21 mouse cellular contexts compared by ENCODE assay signal in the genomic region with DNA sequence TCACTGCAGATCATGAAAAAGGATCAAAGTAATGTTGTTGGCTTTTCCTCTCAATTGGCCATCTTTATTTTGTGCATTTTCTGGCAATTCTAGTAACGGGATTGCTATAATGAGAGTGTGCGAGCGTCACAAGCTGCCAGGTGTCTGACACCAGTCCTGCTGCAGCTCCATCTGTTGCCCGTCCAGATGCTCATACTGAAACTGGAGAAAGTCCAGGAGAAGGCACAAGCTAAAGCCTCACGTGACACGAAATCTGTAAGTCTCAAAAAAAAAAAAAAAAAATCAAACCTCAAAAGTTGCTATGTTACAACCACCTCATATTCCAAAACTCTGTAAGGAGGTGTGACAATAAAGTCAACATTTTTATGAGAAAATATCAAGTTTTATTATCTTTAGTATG. TPM values are rescaled to one million over a fixed set of nuclear protein-coding genes. Genes with fewer than 3 reads are reported as not detected.
DNase-seq lines count a peak whose midpoint lies in the region; ATAC-seq and TF ChIP-seq lines count a peak whose summit lies in the region.
"Had no signal": no experiment of that assay in that cellular context is flagged by ENCODE, and none has a peak within 500 bp of the region (broad histone marks: within the 10 kb centered on the region; RNA-seq: fewer than 3 reads in every experiment).

No protein-coding gene starts in this region.

- no peaks in the 10 kb centered on the region for H3K27me3 ChIP-seq in heart, embryonic 12.5 days (replicated peaks)
- no peaks in the 10 kb centered on the region for H3K27me3 ChIP-seq in forebrain, postnatal 0 days (ENCODE audit: insufficient read depth, low read length)
- H3K27me3 ChIP-seq: liver, embryonic 12.5 days; midbrain, embryonic 15.5 days; stomach, embryonic 15.5 days had no signal

- WGBS in heart, embryonic 12.5 days, result 91% methylated on average over 6 of the region's 6 CpGs
- WGBS in forebrain, postnatal 0 days, result 53% methylated on average over 6 of the region's 6 CpGs

- H3K9ac ChIP-seq in heart, embryonic 12.5 days, result no peak overlapping the region
- H3K9ac ChIP-seq in forebrain, postnatal 0 days, result no peak overlapping the region
- H3K9ac ChIP-seq: liver, embryonic 12.5 days; lung, embryonic 14.5 days; midbrain, embryonic 15.5 days; stomach, embryonic 15.5 days had no signal

- H3K27ac ChIP-seq in heart, embryonic 12.5 days (ENCODE audit: poor library complexity, severe bottlenecking), result peak overlapping the region; percentile 55; the same call in 1 of the 2 replicates
- no peak overlapping the region for H3K27ac ChIP-seq in forebrain, postnatal 0 days (ENCODE audit: low read depth, low read length)
- H3K27ac ChIP-seq: left cerebral cortex, adult 2 months; liver, embryonic 12.5 days; midbrain, embryonic 15.5 days; stomach, embryonic 15.5 days had no signal

- no peak overlapping the region for H3K4me3 ChIP-seq in heart, embryonic 12.5 days
- H3K4me3 ChIP-seq in forebrain, postnatal 0 days (ENCODE audit: low read depth, low read length), result no peak overlapping the region
- H3K4me3 ChIP-seq: left cerebral cortex, adult 2 months; liver, embryonic 12.5 days; midbrain, embryonic 15.5 days; stomach, embryonic 15.5 days had no signal

- no peaks in the 10 kb centered on the region for H3K9me3 ChIP-seq in heart, embryonic 12.5 days (replicated peaks)
- H3K9me3 ChIP-seq in forebrain, postnatal 0 days (ENCODE audit: low read length), result no peaks in the 10 kb centered on the region
- H3K9me3 ChIP-seq: liver, embryonic 12.5 days; midbrain, embryonic 15.5 days; stomach, embryonic 15.5 days had no signal

- no peak overlapping the region for H3K4me2 ChIP-seq in heart, embryonic 12.5 days
- no peak overlapping the region for H3K4me2 ChIP-seq in forebrain, postnatal 0 days (ENCODE audit: low read depth)
- H3K4me2 ChIP-seq: liver, embryonic 12.5 days; lung, embryonic 14.5 days; midbrain, embryonic 15.5 days; stomach, embryonic 15.5 days had no signal

- peaks cover 40% of the 10 kb centered on the region for H3K36me3 ChIP-seq in heart, embryonic 12.5 days
- H3K36me3 ChIP-seq in forebrain, postnatal 0 days (ENCODE audit: insufficient read depth), result peaks cover 7% of the 10 kb centered on the region; the same call in 1 of the 2 replicates

- TF ChIP-seq CTCF in forebrain, postnatal 0 days (IDR thresholded peaks at IDR 0.05; ENCODE audit: low read depth), result no peak

- DNase-seq in heart, postnatal 25 days (ENCODE audit: low spot score), result no peak
- DNase-seq in left cerebral cortex, postnatal 25 days (ENCODE audit: low spot score in 2 of 2), result peak; percentile 30 to 69
- DNase-seq in left cerebral cortex, postnatal 36 days (ENCODE audit: low spot score in 2 of 2), result no peak
- peak; percentile 77 for DNase-seq in brain, adult 2 months (ENCODE audit: low read depth, low spot score)
- peak; percentile 77 for DNase-seq in forebrain, postnatal 0 days
- DNase-seq in kidney, adult 8-10 months, result no peak
- DNase-seq: adrenal gland, adult 2 months; cerebellum, adult 9-11 months; gastrocnemius, postnatal 14 days; heart, adult 18-20 months; heart, postnatal 14 days; kidney, adult 11 months; kidney, postnatal 10 days; lung, embryonic 14.5 days; lung, postnatal 36 days; thymus, adult 2 months had no signal

- H3K4me1 ChIP-seq in heart, embryonic 12.5 days (replicated peaks), result peaks cover 38% of the 10 kb centered on the region
- H3K4me1 ChIP-seq in forebrain, postnatal 0 days (ENCODE audit: insufficient read depth), result peaks cover 7% of the 10 kb centered on the region; the same call in 1 of the 2 replicates

- intact Hi-C loops in heart, postnatal 25 days (cut with DNase I), result no loop called here
- intact Hi-C loops in left cerebral cortex, postnatal 25 days (cut with DNase I), result no loop called here
- intact Hi-C loops in left cerebral cortex, postnatal 36 days (cut with DNase I), result no loop called here

- no peak for ATAC-seq in heart, embryonic 12.5 days (ENCODE audit: insufficient number of reproducible peaks, low FRiP score)
- ATAC-seq in forebrain, postnatal 0 days, result peak; percentile 45; the same call in 1 of the 2 replicates
- ATAC-seq: liver, embryonic 12.5 days; midbrain, embryonic 15.5 days had no signal

RNA-seq across cellular contexts. Expression of gene Grb2, which starts 29.5 kb away (rescaled TPM):
- 95.9 and 113 TPM in 2 replicates for polyA plus RNA-seq in heart, embryonic 12.5 days (2016; fragmentation: Nextera tagmentation; extraction: Ambion mirVana)
- 100 to 1,000 TPM; 107 to 108 TPM for total RNA-seq in heart, postnatal 25 days (2021)
- total RNA-seq in left cerebral cortex, postnatal 25 days (2021), result 100 to 1,000 TPM; 204 TPM
- total RNA-seq in left cerebral cortex, postnatal 36 days (2021), result 100 to 1,000 TPM; 175 to 190 TPM
- 88.2 and 91.9 TPM in 2 replicates for total RNA-seq in forebrain, postnatal 0 days (2014; rRNA removed)
- 153 and 162 TPM in 2 replicates for polyA plus RNA-seq in forebrain, postnatal 0 days (2015; fragmentation: Nextera tagmentation; extraction: Ambion mirVana)

RNA-seq across cellular contexts. Expression of gene Slc25a19, which starts 50.8 kb away (rescaled TPM):
- 39.9 and 42.1 TPM in 2 replicates for polyA plus RNA-seq in heart, embryonic 12.5 days (2016; fragmentation: Nextera tagmentation; extraction: Ambion mirVana)
- total RNA-seq in heart, postnatal 25 days (2021), result 10 to 100 TPM; 41.6 to 45.9 TPM
- total RNA-seq in left cerebral cortex, postnatal 25 days (2021), result 10 to 100 TPM; 54.3 to 59.3 TPM
- 10 to 100 TPM; 56.8 to 60.1 TPM for total RNA-seq in left cerebral cortex, postnatal 36 days (2021)
- 34.3 and 38.7 TPM in 2 replicates for total RNA-seq in forebrain, postnatal 0 days (2014; rRNA removed)
- polyA plus RNA-seq in forebrain, postnatal 0 days (2015; fragmentation: Nextera tagmentation; extraction: Ambion mirVana), result 51.1 and 51.7 TPM in 2 replicates

Comparison
In these comparisons a context has a peak if more than half of its experiments do, and no peak if none do; other contexts are left out.
1. DNase-seq: peak in left cerebral cortex, postnatal 25 days (2 of 2), brain, adult 2 months (single experiment) and forebrain, postnatal 0 days (single experiment); none in heart, postnatal 25 days (single experiment), left cerebral cortex, postnatal 36 days (0 of 2) and kidney, adult 8-10 months (0 of 2).